Mouse (Mus musculus) CH12.LX (cell line): ENCODE data around the gene Kcnip3. TPM values are rescaled to one million over a fixed set of nuclear protein-coding genes. Genes with fewer than 3 reads are reported as not detected.

Experiments used
- DNase-seq: peaks from one replicate; pipeline ENCODE4 v3.0.0-alpha.2; 2013; ENCODE audit errors: extremely low read depth
- H3K27ac ChIP-seq: 2 replicates; pipeline ENCODE4 v1.5.1; 2012; ENCODE audit warnings: low read depth, mild to moderate bottlenecking, control low read depth, moderate library complexity; ENCODE audit not compliant: insufficient read depth
- H3K27me3 ChIP-seq: replicated peaks from 2 replicates; pipeline ENCODE3; 2012; ENCODE audit warnings: inconsistent platforms
- H3K36me3 ChIP-seq, 2 experiments: replicated peaks in 1 of 2; 2 replicates each; pipeline versions ENCODE3 to v1.6.1; 2012; ENCODE audit warnings: inconsistent platforms in 1 of 2, low read length in 1 of 2, mild to moderate bottlenecking in 1 of 2, mixed read lengths in 1 of 2, moderate library complexity in 1 of 2; ENCODE audit not compliant: control insufficient read depth in 1 of 2, insufficient read depth in 1 of 2
- H3K4me1 ChIP-seq, 2 experiments: 2 replicates each; pipeline ENCODE4 v1.6.1; 2012; ENCODE audit warnings: inconsistent platforms in 1 of 2, moderate library complexity in 1 of 2; ENCODE audit not compliant: insufficient read depth in 2 of 2, control insufficient read depth in 1 of 2
- H3K4me2 ChIP-seq: 2 replicates; pipeline ENCODE4 v1.6.1; 2012; ENCODE audit warnings: low read depth, mild to moderate bottlenecking, control low read depth; ENCODE audit not compliant: poor library complexity, insufficient read depth, severe bottlenecking
- H3K4me3 ChIP-seq, 3 experiments: fragments of 150-350 bp in 1 of 3; sonication (generic) in 1 of 3; replicated peaks in 1 of 3; 2 replicates each; pipeline versions ENCODE3 to v1.5.1; 2011 to 2012; ENCODE audit warnings: low read depth in 2 of 3, low read length in 2 of 3, mild to moderate bottlenecking in 2 of 3, moderate library complexity in 2 of 3, control low read depth in 1 of 3, improper control_type of control experiment in 1 of 3, inconsistent platforms in 1 of 3, mixed read lengths in 1 of 3; ENCODE audit not compliant: poor library complexity in 1 of 3
- H3K79me2 ChIP-seq: replicated peaks from 2 replicates; pipeline ENCODE4 v1.6.1; 2012; ENCODE audit warnings: mild to moderate bottlenecking, moderate library complexity; ENCODE audit not compliant: control insufficient read depth, poor library complexity, insufficient read depth, severe bottlenecking; ENCODE audit errors: extremely low read depth
- H3K9ac ChIP-seq: 2 replicates; pipeline ENCODE4 v1.6.1; 2012; ENCODE audit warnings: low read depth, mild to moderate bottlenecking, control low read depth, moderate library complexity; ENCODE audit not compliant: insufficient read depth
- H3K9me3 ChIP-seq: replicated peaks from 2 replicates; pipeline ENCODE3; 2012; ENCODE audit warnings: low read length, inconsistent platforms, mixed read lengths
- BHLHE40 ChIP-seq: IDR thresholded peaks from 2 replicates; pipeline ENCODE4 v1.6.1; 2011; ENCODE audit warnings: mild to moderate bottlenecking, low read depth, low read length, improper control_type of control experiment
- CTCF ChIP-seq, 2 experiments: IDR thresholded peaks in 1 of 2; conservative IDR thresholded peaks in 1 of 2; 2 replicates each; pipeline ENCODE4 v1.5.1; 2011 to 2012; ENCODE audit warnings: low read depth in 2 of 2, low read length in 2 of 2, improper control_type of control experiment in 1 of 2, inconsistent platforms in 1 of 2, mild to moderate bottlenecking in 1 of 2, moderate library complexity in 1 of 2
- EP300 ChIP-seq: IDR thresholded peaks from 2 replicates; pipeline ENCODE4 v1.6.1; 2011; ENCODE audit warnings: low read length, improper control_type of control experiment
- ETS1 ChIP-seq: conservative IDR thresholded peaks from 2 replicates; pipeline ENCODE4 v1.6.1; 2012; ENCODE audit warnings: low read depth, mild to moderate bottlenecking, inconsistent platforms, low read length, improper control_type of control experiment, moderate library complexity
- HCFC1 ChIP-seq: IDR thresholded peaks from 2 replicates; pipeline ENCODE4 v1.6.1; 2012; ENCODE audit warnings: low read depth, mild to moderate bottlenecking, inconsistent platforms, low read length, improper control_type of control experiment
- IRF4 ChIP-seq: IDR thresholded peaks from 2 replicates; pipeline ENCODE4 v1.6.1; 2014; ENCODE audit warnings: low read depth, mild to moderate bottlenecking, inconsistent platforms, low read length, improper control_type of control experiment
- KAT2A ChIP-seq: IDR thresholded peaks from 2 replicates; pipeline ENCODE4 v1.6.1; 2012; ENCODE audit warnings: low read length, improper control_type of control experiment, inconsistent platforms; ENCODE audit not compliant: insufficient replicate concordance
- MAX ChIP-seq: IDR thresholded peaks from 2 replicates; pipeline ENCODE4 v1.6.1; 2011; ENCODE audit warnings: low read length, improper control_type of control experiment
- MEF2A ChIP-seq: IDR thresholded peaks from 2 replicates; pipeline ENCODE4 v1.6.1; 2014; ENCODE audit warnings: low read depth, mild to moderate bottlenecking, inconsistent platforms, low read length, improper control_type of control experiment, borderline replicate concordance
- MYC ChIP-seq: IDR thresholded peaks from 2 replicates; pipeline ENCODE4 v1.6.1; 2011; ENCODE audit warnings: low read depth, mild to moderate bottlenecking, improper control_type of control experiment, low read length
- PAX5 ChIP-seq: IDR thresholded peaks from 2 replicates; pipeline ENCODE4 v1.6.1; 2012; ENCODE audit warnings: low read length, inconsistent platforms, mixed read lengths
- POLR2AphosphoS2 ChIP-seq: IDR thresholded peaks from 2 replicates; pipeline ENCODE4 v1.6.1; 2011; ENCODE audit warnings: low read depth, low read length, improper control_type of control experiment
- RAD21 ChIP-seq: IDR thresholded peaks from 2 replicates; pipeline ENCODE4 v1.6.1; 2011; ENCODE audit warnings: low read depth, mild to moderate bottlenecking, low read length, improper control_type of control experiment, moderate library complexity
- RCOR1 ChIP-seq: conservative IDR thresholded peaks from 2 replicates; pipeline ENCODE4 v1.6.1; 2012; ENCODE audit warnings: low read depth, mild to moderate bottlenecking, inconsistent platforms, low read length, improper control_type of control experiment
- SIN3A ChIP-seq: IDR thresholded peaks from 2 replicates; pipeline ENCODE4 v1.6.1; 2012; ENCODE audit warnings: low read length, improper control_type of control experiment, inconsistent platforms
- SMC3 ChIP-seq: IDR thresholded peaks from 2 replicates; pipeline ENCODE4 v1.6.1; 2011; ENCODE audit warnings: low read depth, low read length, improper control_type of control experiment
- TBP ChIP-seq: conservative IDR thresholded peaks from 2 replicates; pipeline ENCODE4 v1.6.1; 2011; ENCODE audit warnings: low read depth, low read length, improper control_type of control experiment
- TCF12 ChIP-seq: IDR thresholded peaks from 2 replicates; pipeline ENCODE4 v1.6.1; 2014; ENCODE audit warnings: low read depth, mild to moderate bottlenecking, inconsistent platforms, low read length, improper control_type of control experiment
- USF2 ChIP-seq: conservative IDR thresholded peaks from 2 replicates; pipeline ENCODE4 v1.6.1; 2011; ENCODE audit warnings: low read depth, low read length, improper control_type of control experiment
- ZNF384 ChIP-seq: IDR thresholded peaks from 2 replicates; pipeline ENCODE4 v1.6.1; 2012; ENCODE audit warnings: low read depth, low read length, improper control_type of control experiment, inconsistent platforms
- dilution Hi-C: fragments of 300-500 bp; cut with MboI; formaldehyde crosslinking; loops from 2 replicates; pipeline ENCODE4 v1.14.3; 2020; ENCODE audit warnings: low sequenced_read_pairs; ENCODE audit not compliant: extremely low pct_unique_long_range_greater_than_20kb, extremely low pct_ligation_motif_present
- in situ Hi-C: fragments of 300-500 bp; cut with MboI; formaldehyde crosslinking; loops from 3 replicates; pipeline ENCODE4 v1.14.3; 2019; ENCODE audit warnings: low sequenced_read_pairs, low pct_ligation_motif_present, low pct_unique_long_range_greater_than_20kb, mixed read lengths
- polyA plus RNA-seq: library from polyadenylated mRNA; unstranded; fragments of >175 nt; gene quantifications from 2 replicates; pipeline ENCODE4 v1.2.1, GENCODE M21; 2012; ENCODE audit warnings: low read depth; ENCODE audit not compliant: insufficient read length
- total RNA-seq, 2 experiments: library from RNA; depleted of rRNA; stranded (reverse); fragments of 300-350 nt in 1 of 2; fragments of >200 nt in 1 of 2; gene quantifications; 2 replicates each; pipeline ENCODE4 v1.2.3; 2012 to 2014

Kcnip3 gene
- total and polyA plus RNA-seq, 3 experiments, result not detected

- Histone ChIP-seq H3K79me2 (no peaks in the 10 kb centered on the region), H3K9ac (no peak overlapping the region), H3K4me1 (no peaks in the 10 kb centered on the region), H3K27ac (no peak overlapping the region), H3K4me2 (no peak overlapping the region), H3K36me3 (no peaks in the 10 kb centered on the region), H3K27me3 (peaks cover 90% of the 10 kb centered on the region), H3K9me3 (no peaks in the 10 kb centered on the region), H3K4me3 (no peak overlapping the region)
- in situ Hi-C loops, result loop anchor here (5.0 to 25.0 kb wide), 2 partner anchors 36 to 189 kb away; no protein-coding TSS in a partner anchor
- dilution Hi-C loops, result no loop called here
- DNase-seq, result no peak
- no peak for TF ChIP-seq KAT2A
- TF ChIP-seq SMC3, result no peak
- TF ChIP-seq ETS1, result no peak
- no peak for TF ChIP-seq MAX
- no peak for TF ChIP-seq POLR2AphosphoS2
- TF ChIP-seq HCFC1, result no peak
- TF ChIP-seq RCOR1, result no peak
- no peak for TF ChIP-seq IRF4
- no peak for TF ChIP-seq ZNF384
- TF ChIP-seq TCF12, result no peak
- no peak for TF ChIP-seq CTCF (conservative IDR thresholded peaks at IDR 0.05 in 1 of 2, IDR thresholded peaks at IDR 0.05 in 1 of 2; ENCODE audit: low read depth in 2 of 2, low read length in 2 of 2)
- TF ChIP-seq SIN3A, result no peak
- no peak for TF ChIP-seq RAD21
- TF ChIP-seq EP300, result no peak
- no peak for TF ChIP-seq MEF2A
- no peak for TF ChIP-seq USF2
- TF ChIP-seq PAX5, result no peak
- no peak for TF ChIP-seq MYC
- TF ChIP-seq BHLHE40, result no peak
- TF ChIP-seq TBP, result no peak
Observed at GRCm38 (mm10) chr2:127498750-127499149, 23.1 kb downstream of the Kcnip3 start.

DNA sequence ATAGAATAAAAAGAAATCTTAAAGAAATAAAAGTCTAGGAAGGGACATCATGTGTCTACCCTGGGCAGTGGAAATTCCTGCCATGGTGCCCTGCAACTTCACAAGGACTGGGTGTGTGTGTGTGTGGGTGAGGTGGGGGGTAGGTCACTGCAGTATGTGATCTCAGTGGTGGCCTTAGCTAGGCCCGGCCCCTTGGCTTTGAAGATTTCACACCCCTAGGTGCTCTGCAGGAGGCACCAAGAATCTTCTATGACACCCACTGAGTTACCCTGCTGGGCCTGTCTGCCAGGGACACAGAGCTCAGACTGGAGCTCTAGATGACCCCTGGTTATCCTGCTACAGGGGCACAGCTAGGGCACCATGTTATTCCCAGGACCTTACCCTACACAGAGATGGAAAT lies 25.6 kb downstream of the Kcnip3 start:
- Histone ChIP-seq H3K27ac (no peak overlapping the region), H3K79me2 (no peaks in the 10 kb centered on the region), H3K4me2 (no peak overlapping the region), H3K4me3 (no peak overlapping the region), H3K9ac (no peak overlapping the region), H3K9me3 (no peaks in the 10 kb centered on the region), H3K27me3 (peaks cover 90% of the 10 kb centered on the region), H3K36me3 (no peaks in the 10 kb centered on the region), H3K4me1 (peaks cover 0 to 5% of the 10 kb centered on the region in 2 experiments; a peak in 1 of 4 replicates)
- DNase-seq, result no peak
- in situ Hi-C loops, result loop anchor here (5.0 to 25.0 kb wide), 2 partner anchors 34 to 191 kb away; no protein-coding TSS in a partner anchor
- dilution Hi-C loops, result no loop called here
- no peak for TF ChIP-seq SIN3A
